Mouse (Mus musculus) hematopoietic stem cell, adult 5-6 weeks (primary cell): ENCODE measurements around the gene Nup93. TPM values are rescaled to one million over a fixed set of nuclear protein-coding genes. Genes with fewer than 3 reads are reported as not detected.

ENCODE experiments used
- ATAC-seq, 2 experiments: fragments of 125-278 bp in 1 of 2; replicated peaks in 1 of 2; 2 replicates each; pipeline ENCODE4 v1.8.0; 2016 to 2017; ENCODE audit warnings: inconsistent platforms in 2 of 2, mild to moderate bottlenecking in 2 of 2, moderate number of reproducible peaks in 2 of 2, low read depth in 1 of 2, moderate TSS enrichment in 1 of 2; ENCODE audit not compliant: low FRiP score in 2 of 2, poor library complexity in 2 of 2, severe bottlenecking in 2 of 2, insufficient read depth in 1 of 2, low TSS enrichment in 1 of 2
- total RNA-seq: library from RNA; stranded (forward); fragments of 172-1452, 232-1000 nt; gene quantifications from 2 replicates; pipeline ENCODE4 v1.2.3, GENCODE M21; 2017

Nup93 gene
- total RNA-seq, 1 experiment from 2014 or later = 29.3 TPM

- no peak for ATAC-seq
These were observed 77.7 kb downstream of the Nup93 start for GRCm38 (mm10) chr8:94292072-94292471.

DNA sequence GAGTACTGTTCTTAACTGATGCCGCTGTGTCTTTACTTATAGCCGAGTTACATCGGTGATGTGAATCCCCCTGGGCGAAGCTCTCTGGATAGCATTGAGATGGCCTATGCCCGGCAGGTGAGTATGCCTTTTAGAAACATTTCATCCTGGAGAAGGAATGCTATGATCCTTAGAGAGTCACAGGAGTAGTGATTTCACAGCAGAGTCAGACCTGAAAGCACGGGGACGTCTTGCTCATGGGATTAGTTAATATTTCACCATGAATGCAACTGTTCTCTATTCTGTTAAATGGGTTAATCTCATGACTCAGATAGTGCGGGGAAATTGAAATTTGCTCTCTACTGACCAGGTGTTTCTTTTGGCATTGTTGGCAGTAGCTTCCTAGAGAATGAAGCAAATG is 78.3 kb downstream of the Nup93 start:
- no peak for ATAC-seq

DNA sequence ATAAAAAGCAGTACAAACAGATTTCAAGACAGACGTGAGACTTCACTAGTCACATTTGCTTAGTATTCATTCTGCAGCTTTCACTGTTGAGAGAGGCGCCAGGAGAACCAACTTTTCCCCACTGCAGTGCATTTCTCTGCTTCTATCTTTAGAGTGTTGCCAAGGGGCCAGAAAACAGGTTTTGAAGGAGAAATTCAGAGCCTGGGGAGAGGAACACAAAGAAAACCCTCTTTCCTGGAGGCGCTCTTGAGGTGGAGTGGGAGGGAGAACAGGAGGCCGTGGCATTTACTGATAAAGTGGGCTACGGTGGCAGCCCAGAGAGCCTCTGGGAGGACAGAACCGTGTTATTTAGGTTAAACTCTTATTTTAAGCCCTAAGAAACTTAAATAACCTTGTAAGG is 81.3 kb downstream of the Nup93 start:
- ATAC-seq = no peak

- no peak for ATAC-seq
These were observed 82.1 kb downstream of the Nup93 start for GRCm38 (mm10) chr8:94296312-94296991.

GRCm38 (mm10) chr8:94297101-94297500 is 82.7 kb downstream of the Nup93 start:
- ATAC-seq = no peak

DNA sequence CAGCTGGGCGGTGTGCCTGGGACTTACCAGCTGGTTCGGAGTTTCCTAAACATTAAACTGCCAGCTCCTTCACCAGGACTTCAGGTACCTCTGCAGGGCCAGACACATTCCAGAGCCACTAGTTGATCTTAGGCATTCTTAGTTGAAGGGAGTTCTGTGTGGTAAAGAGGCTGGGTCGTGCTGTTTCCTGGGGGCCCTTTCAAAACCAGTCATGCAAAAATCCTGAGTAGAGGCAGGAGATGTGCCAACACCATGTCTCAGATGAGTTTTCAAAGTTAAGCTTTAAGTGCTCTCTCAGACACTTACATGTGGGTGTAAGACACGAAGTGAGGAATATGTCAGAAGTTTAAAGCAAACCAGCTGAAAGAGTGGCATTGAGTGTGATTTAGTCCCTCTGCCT is 86.4 kb downstream of the Nup93 start:
- ATAC-seq = no peak

DNA sequence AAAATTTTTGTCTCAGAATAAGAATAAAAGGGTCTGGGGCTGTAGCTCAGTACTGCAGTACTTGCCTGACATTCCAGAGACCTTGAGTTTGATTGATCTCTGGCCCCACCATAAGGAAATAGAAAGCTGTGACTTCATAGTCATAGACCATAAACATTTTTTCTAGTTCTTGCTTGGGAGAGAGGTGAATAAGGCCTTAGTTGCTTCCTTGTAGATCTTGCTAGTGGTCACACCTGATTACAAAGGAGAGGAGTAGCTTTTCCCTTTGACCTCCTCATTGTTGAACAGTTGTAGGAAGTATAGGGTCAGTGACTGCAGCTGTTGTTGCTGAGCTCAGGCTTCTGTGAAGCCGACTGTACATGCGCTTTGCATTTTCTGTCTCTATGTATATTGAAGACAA is 90.0 kb downstream of the Nup93 start:
- no peak for ATAC-seq

DNA sequence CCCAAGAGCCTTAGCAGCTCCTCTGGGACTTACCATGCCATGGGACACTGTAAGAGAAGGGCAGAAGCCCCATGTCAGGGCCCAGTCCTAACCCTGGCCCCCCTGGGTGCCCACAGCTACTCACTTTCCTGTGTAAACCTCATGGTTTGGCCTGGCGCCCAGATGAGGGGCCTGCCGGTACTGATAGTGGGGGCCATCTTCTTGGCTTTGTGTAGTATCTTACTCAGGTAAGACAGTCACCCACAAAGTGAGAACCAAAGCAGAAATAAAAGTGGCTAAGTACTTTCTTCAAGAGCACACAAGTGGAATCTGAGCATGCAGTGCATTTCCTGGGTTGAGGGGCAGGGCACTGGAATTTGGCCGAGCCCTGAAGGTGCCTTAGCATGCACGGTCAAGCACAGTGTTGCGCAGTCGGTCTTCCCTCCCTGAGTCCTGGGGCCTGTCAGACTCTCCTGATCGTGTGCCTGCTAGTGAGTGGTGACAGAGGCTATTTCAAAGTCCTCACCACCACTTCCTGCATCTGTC is 92.7 kb downstream of the Nup93 start:
- peak; percentile 57 to 59 for ATAC-seq

DNA sequence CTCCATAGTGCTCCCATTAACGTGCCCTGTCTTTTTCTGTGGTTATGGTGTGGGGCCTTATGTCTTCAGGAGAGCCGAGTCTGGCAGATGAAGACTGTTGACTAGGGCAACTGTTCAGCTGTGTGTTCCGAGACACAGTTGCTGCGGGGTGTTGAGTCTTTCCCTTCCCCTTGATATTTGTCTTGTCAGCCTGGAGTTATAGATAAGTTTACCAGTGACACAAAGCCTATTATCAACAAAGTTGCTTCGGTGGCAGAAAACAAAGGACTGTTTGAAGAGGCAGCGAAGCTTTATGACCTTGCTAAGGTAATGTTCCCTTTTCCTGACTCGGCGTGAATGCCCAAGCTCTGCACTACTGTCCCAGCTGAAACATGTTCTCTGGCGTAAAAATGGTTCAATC is 93.3 kb downstream of the Nup93 start:
- ATAC-seq = peak in 1 of 2 experiments; percentile 18; a peak in 1 of 4 replicates

- no peak for ATAC-seq
These were observed 99.7 kb downstream of the Nup93 start for GRCm38 (mm10) chr8:94314069-94314468.

- no peak for ATAC-seq
These were observed 102.9 kb downstream of the Nup93 start for GRCm38 (mm10) chr8:94317249-94317648.

DNA sequence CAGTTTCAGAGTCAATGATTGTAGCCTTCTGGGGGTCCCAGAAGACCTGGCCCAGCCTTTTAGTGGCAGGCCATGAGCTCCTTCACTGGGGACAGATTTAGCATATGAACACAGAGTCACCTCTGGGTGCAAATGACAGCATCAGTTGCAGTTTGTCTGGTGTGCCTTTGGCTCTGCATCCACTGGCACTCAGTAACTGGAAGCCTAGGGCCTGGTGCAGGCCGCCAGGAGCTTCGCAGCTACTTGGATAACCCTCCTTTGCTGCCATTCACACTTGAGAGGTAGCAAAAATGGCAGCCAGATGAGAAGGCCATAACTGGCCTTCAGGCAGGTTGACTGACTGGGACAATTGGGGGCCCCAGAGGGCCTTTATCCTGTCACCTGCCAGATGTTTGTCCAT is 103.3 kb downstream of the Nup93 start:
- ATAC-seq = no peak

GRCm38 (mm10) chr8:94320036-94320435 is 105.7 kb downstream of the Nup93 start:
- no peak for ATAC-seq

GRCm38 (mm10) chr8:94322083-94322482 is 107.7 kb downstream of the Nup93 start:
- no peak for ATAC-seq

- ATAC-seq = no peak
These were observed 108.7 kb downstream of the Nup93 start for GRCm38 (mm10) chr8:94323041-94323440.

DNA sequence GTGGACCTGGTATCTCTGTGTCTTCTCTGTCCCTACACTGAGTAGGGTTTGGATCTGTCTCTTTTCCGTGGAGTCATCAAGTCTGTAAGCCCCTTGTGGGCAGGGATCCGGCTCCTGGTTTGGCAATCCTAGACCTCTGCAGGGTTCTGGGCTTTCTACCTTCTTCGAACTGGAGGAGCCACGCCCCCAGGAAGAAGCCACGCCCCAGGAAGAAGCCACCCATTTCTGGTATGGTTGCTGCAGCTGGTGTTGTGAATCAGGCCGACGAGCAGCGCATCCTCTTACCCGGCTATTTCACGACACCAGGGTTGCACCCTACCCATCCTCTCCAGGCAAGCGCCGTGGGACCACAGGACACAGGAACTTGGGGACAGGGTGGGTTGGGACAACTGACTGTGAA is 109.7 kb downstream of the Nup93 start:
- peak; percentile 18 to 28; a peak in 2 of 4 replicates for ATAC-seq

- ATAC-seq = no peak
These were observed 111.7 kb downstream of the Nup93 start for GRCm38 (mm10) chr8:94326016-94326415.

DNA sequence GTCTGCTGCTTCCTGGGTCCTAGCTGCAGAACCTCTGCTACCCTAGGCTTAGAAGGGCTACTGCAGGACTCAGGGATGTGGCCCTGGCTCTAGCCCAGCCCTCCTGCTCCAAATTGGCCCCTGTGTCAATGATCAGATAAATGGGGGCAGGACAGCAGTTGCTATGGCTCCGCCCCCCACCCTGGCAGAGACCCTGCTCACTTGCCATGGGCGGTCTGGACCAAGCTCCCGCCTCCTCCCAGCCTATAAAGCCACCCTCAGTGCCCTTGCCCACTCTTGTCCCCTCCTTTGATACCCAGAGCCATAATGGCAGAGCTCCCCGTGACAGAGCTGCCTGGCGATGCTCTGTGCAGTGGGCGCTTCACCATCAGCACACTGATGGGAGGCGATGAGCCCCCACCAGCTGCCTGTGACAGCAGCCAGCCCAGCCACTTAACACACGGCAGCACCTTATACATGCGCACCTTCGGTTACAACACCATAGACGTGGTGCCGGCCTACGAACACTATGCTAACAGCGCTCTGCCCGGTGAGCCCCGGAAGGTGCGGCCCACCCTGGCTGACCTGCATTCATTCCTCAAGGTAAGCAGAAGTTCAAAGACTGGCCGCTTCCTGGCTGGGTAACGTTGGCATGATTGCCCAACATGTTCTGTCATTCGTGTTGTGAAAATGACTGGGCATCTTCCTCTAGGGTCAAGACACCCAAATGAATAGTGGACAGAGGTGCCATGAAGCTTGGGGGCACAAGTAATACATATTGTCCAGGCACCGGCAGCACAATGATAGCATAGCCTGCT is 114.8 kb downstream of the Nup93 start, which contains the start of gene Slc12a3:
Slc12a3 (plus strand) TSS at position 270 of the 797 bp plus-strand sequence.
- ATAC-seq = peak in 1 of 2 experiments; percentile 56; a peak in 2 of 4 replicates
